Comparison of ENCODE assay signal across 9 mouse cellular contexts in genomic region chr17:67667981-67668380, GRCm38 (mm10). TPM values are rescaled to one million over a fixed set of nuclear protein-coding genes. Genes with fewer than 3 reads are reported as not detected.
DNase-seq lines count a peak whose midpoint lies in the region; TF ChIP-seq lines count a peak whose summit lies in the region.
"Had no signal": no experiment of that assay in that cellular context is flagged by ENCODE, and none has a peak within 500 bp of the region (broad histone marks: within the 10 kb centered on the region; RNA-seq: fewer than 3 reads in every experiment).

No protein-coding gene starts in this region.

- 7% methylated on average over 3 of the region's 3 CpGs for WGBS in lung, adult 2 months

- no peak overlapping the region for H3K4me3 ChIP-seq in cortical plate, adult 2 months (ENCODE audit: insufficient read depth, low read length)
- H3K4me3 ChIP-seq in lung, adult 2 months (replicated peaks; ENCODE audit: extremely low read depth, low read depth, low read length) = no peak overlapping the region
- H3K4me3 ChIP-seq: stomach, embryonic 15.5 days had no signal

- H3K27ac ChIP-seq in cortical plate, adult 2 months (ENCODE audit: insufficient read depth, low read length) = no peak overlapping the region
- H3K27ac ChIP-seq: stomach, embryonic 15.5 days had no signal

- DNase-seq in 416B (ENCODE audit: low read depth) = peak; percentile 1
- peak; percentile 51 for DNase-seq in Muller cell, postnatal 12 days (ENCODE audit: inconsistent ontology term)
- peak; percentile 40 to 60 for DNase-seq in gastrocnemius, postnatal 4 days (ENCODE audit: low spot score in 2 of 2)
- DNase-seq in kidney, postnatal 36 days = peak; percentile 37 to 82
- peak; percentile 49 for DNase-seq in lung, adult 2 months
- peak; percentile 80 for DNase-seq in retina, postnatal 1 day
- no peak for DNase-seq in spleen, postnatal 4 days (ENCODE audit: low spot score in 2 of 2)

- no peaks in the 10 kb centered on the region for H3K4me1 ChIP-seq in cortical plate, adult 2 months (ENCODE audit: control insufficient read depth, insufficient read depth, low read length)
- H3K4me1 ChIP-seq in lung, adult 2 months (ENCODE audit: control insufficient read depth, insufficient read depth, low read length) = no peaks in the 10 kb centered on the region
- H3K4me1 ChIP-seq: stomach, embryonic 15.5 days had no signal

- TF ChIP-seq POLR2A in cortical plate, adult 2 months (IDR thresholded peaks at IDR 0.05; ENCODE audit: extremely low read depth, insufficient read depth, low read length) = no peak
- no peak for TF ChIP-seq POLR2A in lung, adult 2 months (IDR thresholded peaks at IDR 0.05; ENCODE audit: borderline replicate concordance, extremely low read depth, low read depth, low read length)

- TF ChIP-seq CTCF in cortical plate, adult 2 months (IDR thresholded peaks at IDR 0.05; ENCODE audit: extremely low read depth, insufficient read depth, low read length) = peak; percentile 95
- peak; percentile 91 for TF ChIP-seq CTCF in lung, adult 2 months (IDR thresholded peaks at IDR 0.05; ENCODE audit: insufficient read depth, low read length)

RNA-seq across cellular contexts. Expression of gene Lama1, which starts 29.1 kb away (rescaled TPM):
- polyA plus RNA-seq in cortical plate, adult 2 months (2012; rRNA removed) = 1.2 and 1.3 TPM in 2 replicates
- under 1 TPM; 0.49 to 0.86 TPM for total RNA-seq in gastrocnemius, postnatal 4 days (2021)
- polyA plus RNA-seq in lung, adult 2 months (2012; rRNA removed) = 0.17 and 0.63 TPM in 2 replicates

RNA-seq across cellular contexts. Expression of gene Lrrc30, which starts 35.5 kb away (rescaled TPM):
- polyA plus RNA-seq in cortical plate, adult 2 months (2012; rRNA removed) = not detected in 2 replicates
- total RNA-seq in gastrocnemius, postnatal 4 days (2021) = 1 to 10 TPM; 6.9 to 8.3 TPM
- polyA plus RNA-seq in lung, adult 2 months (2012; rRNA removed) = not detected in 2 replicates
- polyA plus RNA-seq: stomach, embryonic 15.5 days had no signal

Comparison
In these comparisons a context has a peak if more than half of its experiments do, and no peak if none do; other contexts are left out.
1. DNase-seq: peak in 416B (single experiment), Muller cell, postnatal 12 days (single experiment), gastrocnemius, postnatal 4 days (2 of 2), kidney, postnatal 36 days (2 of 2), lung, adult 2 months (single experiment) and retina, postnatal 1 day (single experiment); none in spleen, postnatal 4 days (0 of 2).